Mouse (Mus musculus): Measurements from ENCODE around the gene Lpin2. TPM values are rescaled to one million over a fixed set of nuclear protein-coding genes. Genes with fewer than 3 reads are reported as not detected.

The Lpin2 gene
- 47.7 TPM for polyA plus RNA-seq (2015; fragmentation: Illumina TruSeq; extraction: RNeasy Lipid Tissue Mini Kit (QIAGEN cat#74804); ENCODE audit: low read depth, low replicate concordance)

GRCm38 (mm10) chr17:71182211-71182721 is at the start of gene Lpin2:
Gene Lpin2 (plus strand): TSS chr17:71182560.

Other genes with a start within 250 kb of the Lpin2 start
- 2.4 TPM for gene Myom1, start 179.9 kb upstream of the Lpin2 start, polyA plus RNA-seq (2015; fragmentation: Illumina TruSeq; extraction: RNeasy Lipid Tissue Mini Kit (QIAGEN cat#74804); ENCODE audit: low read depth, low replicate concordance)
- gene Myl12a, start 179.7 kb upstream of the Lpin2 start, polyA plus RNA-seq (2015; fragmentation: Illumina TruSeq; extraction: RNeasy Lipid Tissue Mini Kit (QIAGEN cat#74804); ENCODE audit: low read depth, low replicate concordance) = 57.4 TPM
- 2.3 TPM for gene Emilin2, start 129.4 kb downstream of the Lpin2 start, polyA plus RNA-seq (2015; fragmentation: Illumina TruSeq; extraction: RNeasy Lipid Tissue Mini Kit (QIAGEN cat#74804); ENCODE audit: low read depth, low replicate concordance)

All from brain, adult 10 weeks (tissue).